Mouse (Mus musculus): ENCODE results near the gene Rtkn2.

Gene Rtkn2

DNA sequence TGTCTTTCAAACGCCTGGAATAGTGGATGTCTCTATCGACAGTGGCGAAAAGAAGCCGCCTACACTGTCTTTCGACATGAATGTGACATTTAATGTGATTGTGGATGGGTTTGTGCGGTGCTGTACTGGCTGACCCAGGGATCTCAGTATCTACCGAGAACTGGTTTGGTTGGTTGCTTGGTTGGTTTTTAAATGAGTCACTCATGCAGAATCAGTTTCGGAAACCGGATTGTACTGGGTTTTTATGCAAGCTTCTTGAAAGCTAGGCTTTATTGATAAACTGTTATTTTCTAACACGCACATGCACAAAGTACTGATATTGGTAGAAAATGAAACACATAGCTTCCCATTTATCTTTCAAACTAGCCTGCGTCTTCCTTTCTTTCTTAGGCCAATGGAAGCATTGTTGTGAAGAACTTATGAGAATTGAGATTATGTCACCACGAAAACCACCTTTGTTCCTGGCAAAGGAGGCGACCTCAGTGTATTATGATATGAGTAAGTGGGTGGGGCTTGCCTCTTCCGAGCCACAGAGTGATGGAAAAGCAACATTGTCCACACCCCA lies 60.4 kb downstream of the Rtkn2 start:
- peak in 1 of 2 experiments; percentile 9 for DNase-seq (ENCODE audit: low spot score in 2 of 2)

DNA sequence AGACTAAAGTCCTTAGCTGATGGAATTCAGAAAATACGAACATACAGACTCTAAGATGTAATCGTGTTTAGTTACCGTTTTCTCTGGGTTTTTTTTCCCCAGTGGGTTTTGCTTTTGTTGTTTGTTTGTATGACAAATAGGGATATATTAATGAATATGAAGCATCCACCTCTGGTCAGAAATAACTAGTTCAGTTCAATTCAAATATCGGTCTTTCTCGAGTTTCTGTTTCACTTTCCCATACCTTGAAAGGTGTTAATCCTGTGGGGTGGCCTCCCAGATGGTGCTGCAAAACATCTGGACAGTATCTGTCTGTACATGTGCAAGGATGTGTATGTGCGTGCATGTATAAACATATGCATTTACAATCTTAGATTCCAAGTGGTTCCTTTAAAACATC lies 61.0 kb downstream of the Rtkn2 start:
- DNase-seq (ENCODE audit: low spot score in 2 of 2), result no peak

DNA sequence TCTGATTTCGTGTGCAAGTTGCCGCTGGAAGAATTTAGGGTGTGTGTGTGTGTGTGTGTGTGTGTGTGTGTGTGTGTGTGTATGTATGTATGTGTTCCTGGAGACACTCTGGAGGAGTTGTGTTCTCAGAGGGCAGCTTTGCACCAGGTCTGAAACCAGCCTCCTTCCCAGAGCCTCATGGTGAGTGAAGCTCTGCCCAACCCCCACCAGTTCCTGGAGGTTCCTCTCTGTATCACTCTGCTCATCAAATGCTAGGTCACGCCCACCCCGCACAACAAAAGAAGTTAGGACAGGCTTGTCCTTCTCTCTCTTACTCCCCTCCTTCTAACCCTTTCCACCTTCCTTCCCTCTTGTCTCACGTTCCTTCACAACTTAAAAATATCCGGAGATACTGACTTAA lies 64.6 kb downstream of the Rtkn2 start:
- DNase-seq (ENCODE audit: low spot score in 2 of 2), result no peak

DNA sequence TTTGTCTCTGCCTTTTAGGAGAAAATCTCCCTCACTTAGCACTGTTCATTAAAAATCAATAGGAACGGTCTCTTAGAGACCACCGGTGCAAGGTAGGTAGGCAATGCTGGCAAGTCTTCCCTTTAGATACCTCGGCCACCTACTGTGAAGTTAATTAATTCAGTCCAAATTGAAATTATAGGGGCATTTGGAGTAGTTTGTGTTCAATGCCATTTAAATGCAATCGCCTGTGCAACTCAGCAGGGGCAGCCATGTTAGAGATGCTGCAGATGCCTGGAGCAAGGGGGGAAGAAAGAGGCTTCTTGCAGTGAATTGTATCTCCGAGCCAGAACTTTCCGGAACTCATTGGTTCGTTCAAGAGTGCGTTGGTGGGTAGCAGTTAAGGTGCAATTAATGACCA lies 65.5 kb downstream of the Rtkn2 start:
- no peak for DNase-seq (ENCODE audit: low spot score in 2 of 2)

DNA sequence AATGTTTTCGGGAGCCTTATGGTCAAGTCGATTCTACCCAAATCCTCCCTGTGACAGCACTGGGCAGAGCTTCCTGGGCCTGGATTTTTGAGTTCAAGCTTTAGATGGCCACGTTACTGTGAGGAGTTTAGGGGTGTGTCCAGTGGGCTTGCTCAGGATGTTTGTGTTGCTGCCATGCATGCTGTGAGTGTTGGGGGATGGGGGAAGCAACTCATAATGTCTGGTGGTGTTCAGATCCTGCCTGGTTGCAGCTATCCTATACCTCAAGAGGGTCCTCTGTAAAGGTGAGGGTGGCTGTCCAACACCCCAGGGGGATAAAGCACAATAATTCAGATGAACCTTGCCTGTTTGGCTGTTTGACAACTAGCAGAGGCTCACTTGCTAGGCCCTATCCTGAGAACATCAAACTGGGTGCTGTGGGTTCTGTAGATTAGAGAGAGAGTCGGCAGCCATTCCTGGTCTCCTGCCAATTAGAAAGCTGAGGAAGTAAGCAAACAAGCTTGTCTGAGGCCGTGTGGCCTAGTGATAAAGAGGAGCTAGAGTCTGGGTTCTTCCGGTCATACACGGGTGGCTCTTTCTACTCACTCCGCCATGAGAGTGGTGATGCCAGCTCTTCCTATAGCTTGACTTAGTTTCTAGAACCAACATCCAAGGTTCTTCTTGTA lies 69.4 kb downstream of the Rtkn2 start:
- DNase-seq (ENCODE audit: low spot score in 2 of 2), result no peak

DNA sequence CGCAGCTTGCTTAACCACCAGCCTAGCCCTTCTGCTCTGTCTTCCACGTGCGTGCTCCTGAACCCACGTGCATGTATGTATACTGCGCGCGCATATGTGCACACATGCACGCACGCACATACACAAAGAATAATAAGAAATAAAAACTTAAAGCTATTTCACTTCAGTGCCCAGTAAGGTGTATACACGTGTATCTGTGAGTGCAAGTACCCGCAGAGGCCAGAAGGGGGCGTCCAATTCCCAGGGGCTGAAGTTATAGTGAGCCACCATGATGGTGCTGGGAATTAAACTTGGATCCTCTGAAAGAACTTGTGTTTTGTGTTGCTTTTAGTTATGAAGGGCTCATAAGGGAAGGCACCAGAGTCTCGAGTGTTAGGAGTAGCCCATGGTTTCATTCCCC lies 71.5 kb downstream of the Rtkn2 start:
- DNase-seq (ENCODE audit: low spot score in 2 of 2), result no peak

DNA sequence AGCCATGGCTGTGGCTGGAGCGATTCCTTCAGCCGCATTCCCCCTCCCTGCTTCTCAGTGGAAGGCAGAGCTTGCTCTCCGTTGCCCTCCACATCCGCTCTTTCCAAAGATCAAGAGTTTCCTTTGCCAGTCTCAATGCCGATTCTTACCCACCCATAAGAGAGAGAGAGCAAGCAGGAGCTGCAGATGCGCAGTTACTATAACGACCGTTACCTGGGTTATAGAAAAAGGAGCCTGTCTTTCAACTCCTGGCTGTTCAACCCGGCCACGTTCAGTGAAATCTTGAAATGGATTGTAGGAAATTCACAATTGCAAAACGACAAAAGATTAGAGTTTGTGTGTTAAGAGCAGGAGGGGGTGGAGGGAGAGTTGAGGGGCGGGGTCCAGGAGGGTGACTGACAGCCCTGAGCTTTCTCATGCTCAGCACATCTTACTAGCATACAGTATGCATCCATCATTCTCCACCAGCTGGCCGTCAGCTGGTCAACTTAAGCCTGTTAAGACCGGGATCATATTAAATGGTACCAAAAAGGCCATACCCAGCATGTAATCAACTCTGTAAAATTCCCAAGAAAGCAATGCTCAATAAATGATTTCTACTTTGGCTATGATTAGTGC lies 72.1 kb downstream of the Rtkn2 start:
- DNase-seq (ENCODE audit: low spot score in 2 of 2), result no peak

DNA sequence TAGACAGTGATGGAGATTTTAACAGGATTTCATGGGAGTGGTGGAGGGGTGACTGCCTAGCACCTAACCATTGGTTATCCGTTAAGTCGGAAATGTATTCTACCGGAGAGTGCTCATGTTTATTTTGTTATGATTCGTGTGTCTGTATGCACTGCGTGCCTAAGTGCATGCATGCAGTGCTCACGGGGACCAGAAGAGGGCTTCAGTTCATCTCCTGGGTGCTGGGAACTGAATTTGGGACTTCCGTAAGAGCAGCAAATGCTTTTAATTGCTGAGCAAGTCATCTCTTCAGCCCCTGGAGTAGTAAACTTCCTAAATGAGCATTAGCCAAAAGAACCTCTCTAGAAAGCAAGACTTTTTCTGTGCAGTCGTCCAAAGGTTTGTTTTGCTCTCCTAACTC lies 72.9 kb downstream of the Rtkn2 start:
- DNase-seq (ENCODE audit: low spot score in 2 of 2), result no peak

DNA sequence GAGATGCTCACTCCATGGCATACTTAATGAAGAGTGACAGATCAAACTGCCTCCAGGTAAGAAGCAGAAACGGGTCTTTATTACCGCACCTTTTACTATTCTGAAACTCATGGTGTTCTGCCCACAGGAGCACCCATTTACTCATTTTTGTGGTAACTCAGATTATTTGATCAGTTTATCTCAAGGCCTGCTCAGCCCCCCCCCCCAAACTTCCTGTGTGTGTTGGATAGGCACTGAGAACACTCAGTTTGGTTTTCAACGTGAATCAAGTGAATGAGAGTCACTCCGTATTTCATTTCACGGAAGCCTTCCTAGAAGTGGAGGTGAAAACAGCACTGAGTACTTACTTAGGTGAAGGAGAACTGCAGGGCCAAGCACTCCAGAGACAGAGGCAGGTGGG lies 74.8 kb downstream of the Rtkn2 start:
- DNase-seq (ENCODE audit: low spot score in 2 of 2), result no peak

DNA sequence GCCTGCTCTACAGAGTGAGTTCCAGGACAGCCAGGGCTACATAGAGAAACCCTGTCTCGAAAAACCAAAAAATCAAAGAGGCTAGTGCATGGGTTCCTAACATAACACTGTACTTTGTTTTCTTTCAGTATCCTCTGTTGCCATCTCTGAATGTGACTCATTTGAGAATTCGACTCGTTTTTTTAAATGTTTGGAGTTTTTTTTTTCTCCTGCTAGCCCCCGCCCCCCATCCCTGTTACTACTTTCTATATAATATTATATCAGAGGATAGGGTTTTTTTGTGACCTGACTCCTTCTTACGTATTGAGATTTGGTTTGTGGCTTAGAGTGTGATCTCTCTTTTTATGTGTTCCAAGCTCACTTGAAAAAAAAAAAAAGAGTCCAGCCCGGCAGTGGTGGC lies 75.3 kb downstream of the Rtkn2 start:
- no peak for DNase-seq (ENCODE audit: low spot score in 2 of 2)

DNA sequence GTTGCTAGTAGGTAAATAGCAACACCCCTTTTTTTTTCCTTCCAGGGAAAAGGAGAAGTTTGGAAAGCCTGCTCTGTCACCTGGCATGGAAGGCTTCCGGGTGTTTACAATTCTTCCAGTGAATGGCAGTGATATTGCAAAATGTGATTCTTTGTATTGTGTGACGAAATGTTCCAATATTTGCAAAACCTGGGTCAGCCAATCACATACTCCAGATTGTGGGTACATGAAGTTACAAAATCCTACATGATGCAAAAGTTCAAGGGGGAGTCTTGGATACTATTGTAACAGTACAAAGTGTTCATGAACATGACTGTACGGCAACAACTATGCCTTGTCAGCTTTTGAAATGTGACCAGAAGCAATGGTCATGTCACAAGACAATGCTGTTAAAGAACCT lies 78.5 kb downstream of the Rtkn2 start:
- no peak for DNase-seq (ENCODE audit: low spot score in 2 of 2)

DNA sequence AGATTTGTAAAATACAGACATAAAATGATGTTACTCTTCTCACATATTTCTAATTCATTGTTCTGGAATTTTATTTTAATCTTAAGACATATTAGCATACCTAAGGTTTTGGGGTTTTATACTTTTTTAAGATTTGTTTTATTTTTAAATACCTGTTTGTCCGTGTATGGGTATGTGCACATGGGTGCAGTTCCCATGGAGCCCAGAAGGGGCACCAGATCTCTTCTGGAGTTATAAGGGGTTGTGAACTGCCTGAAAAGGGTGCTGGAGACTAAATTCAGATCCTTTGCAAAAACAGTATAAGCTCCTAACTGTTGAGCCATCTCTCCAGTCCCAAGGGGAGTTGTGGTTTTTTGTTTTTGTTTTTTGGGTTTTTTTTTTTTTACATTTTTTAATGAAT lies 79.0 kb downstream of the Rtkn2 start:
- no peak for DNase-seq (ENCODE audit: low spot score in 2 of 2)

DNA sequence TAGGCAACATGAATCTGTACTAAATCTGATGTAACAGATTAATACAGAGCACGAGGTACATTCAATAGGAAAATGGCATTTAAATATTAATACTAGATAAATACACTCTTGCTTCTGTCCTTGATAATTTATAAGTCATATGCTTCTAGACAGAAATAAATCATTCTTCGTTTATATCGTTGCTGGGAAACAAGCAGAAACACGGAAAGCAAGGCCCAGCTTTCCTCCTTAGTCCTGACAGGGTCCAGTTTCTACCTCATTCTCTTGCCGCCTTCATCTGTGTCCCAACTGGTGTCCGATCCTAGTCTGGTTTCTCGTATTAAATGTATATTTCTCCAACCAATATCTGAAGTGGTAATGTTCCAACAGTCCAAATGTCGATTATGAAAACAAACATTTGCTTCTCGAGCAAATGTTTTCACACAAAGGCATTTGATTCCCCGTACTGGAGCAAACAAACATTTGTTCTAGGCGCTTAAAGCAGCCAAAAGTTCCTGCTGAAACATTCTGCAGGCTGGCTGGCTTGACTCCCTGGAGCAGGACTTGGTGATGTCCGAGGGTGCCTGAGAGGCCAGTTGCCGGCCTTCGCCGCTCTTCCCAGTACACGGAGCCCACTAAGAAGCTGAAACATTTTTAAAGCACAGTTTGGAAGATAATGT lies 81.3 kb downstream of the Rtkn2 start:
- DNase-seq (ENCODE audit: low spot score in 2 of 2), result no peak

DNA sequence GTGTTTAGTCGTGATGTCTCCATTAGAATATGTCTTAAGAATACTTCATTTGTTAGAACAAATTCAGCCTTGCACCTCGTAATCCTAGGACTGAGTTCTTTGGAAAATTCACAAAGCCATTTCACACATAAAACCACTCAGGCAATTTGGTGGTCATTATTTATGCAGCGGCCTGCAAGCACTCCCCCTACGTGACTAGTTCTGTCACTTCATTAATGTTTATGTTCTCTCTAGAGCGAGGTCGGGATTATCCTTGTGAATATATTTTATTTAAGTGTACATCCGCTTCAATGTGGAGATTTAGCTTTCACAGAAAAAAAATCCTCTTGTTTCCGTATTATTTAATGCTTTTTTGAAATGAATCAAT lies 81.9 kb downstream of the Rtkn2 start:
- DNase-seq (ENCODE audit: low spot score in 2 of 2), result no peak

DNA sequence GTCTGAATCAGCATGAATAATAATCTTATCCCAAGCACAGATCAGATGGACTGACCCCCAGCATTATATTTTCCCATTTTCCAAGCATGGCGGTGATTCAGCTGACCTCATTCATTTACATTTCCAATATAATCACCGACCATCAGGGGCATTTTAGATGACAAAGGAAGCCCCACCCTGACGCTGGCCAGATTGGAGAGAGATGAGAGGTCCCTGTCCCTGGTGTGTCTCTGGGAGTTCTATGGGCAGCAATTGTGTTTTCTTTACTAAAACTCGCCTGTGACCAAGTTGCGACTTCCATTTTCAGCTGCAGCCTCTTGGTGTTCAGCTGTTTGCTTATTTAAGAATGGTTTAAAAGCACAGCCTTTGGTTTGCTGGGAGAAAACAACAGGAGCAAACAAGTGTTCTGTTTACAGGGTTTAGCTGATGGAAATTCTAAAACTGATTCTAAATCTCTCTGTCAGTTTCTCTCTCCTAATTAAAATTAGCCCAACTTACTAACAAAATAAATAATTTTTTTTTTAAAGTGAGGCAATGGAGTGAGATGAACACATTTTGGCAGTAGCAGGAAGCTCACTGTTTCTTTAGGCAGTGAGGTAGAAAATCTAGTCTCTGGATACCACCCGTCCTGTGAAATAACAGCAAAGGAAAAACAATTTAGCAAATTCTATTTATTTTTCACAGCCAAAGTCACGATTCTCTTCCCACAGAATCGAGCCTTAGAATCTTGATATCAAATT lies 84.6 kb downstream of the Rtkn2 start:
- DNase-seq (ENCODE audit: low spot score in 2 of 2), result no peak

DNA sequence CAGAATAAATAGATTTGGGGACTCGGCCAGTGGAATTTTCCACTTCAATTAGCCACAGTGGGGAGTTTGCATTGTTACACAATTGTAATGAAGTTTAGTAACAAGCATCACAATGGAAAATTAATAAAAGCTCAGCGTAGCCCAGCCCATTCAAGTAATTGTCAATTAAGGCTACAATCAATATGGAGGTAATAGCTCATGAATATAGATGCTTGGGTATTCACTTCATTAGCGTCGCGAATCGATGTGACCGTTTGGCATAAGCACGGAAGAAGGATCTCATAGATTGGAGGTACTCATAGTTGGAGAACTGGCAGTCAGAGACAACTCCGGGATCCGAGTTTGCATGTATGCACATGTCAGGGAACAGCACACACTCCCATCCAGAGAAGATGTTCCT lies 85.2 kb downstream of the Rtkn2 start:
- no peak for DNase-seq (ENCODE audit: low spot score in 2 of 2)

DNA sequence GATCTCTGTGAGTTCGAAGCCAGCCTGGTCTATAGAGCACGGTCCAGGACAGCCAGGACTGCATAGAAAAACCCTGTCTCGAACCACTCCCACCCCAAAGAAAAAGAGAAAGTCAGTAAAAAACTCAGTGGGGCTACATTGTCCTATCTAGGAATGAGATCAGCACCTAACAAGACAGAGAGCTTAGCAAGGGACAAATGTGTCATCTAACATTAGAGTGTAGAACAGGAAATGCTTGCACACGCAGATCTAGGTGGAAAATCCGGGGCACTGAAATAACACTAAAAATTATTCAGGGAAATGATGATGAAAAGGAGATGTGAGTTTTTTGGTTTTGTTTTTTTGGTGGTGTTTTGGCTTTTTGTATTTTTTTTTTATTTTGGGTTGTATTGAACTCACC lies 86.8 kb downstream of the Rtkn2 start:
- DNase-seq (ENCODE audit: low spot score in 2 of 2), result no peak

DNA sequence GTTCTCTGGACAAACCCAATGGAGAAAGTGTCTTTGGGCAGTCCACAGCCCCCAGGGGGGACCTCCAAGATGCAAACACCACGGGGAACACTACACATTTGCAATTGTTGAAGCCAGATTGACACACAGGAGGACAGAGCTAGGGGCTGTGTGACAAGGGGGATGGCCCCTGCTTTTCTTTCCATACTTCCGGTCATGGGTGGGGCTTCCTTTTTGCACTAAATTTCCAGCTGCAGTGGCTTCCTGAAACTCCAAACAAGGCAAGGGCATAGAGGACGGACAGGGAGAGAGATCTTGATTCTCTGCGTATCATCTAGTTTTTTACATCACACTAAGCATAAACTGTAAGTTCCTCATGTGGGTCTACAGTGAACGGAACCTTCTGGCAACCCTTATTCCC lies 88.6 kb downstream of the Rtkn2 start:
- DNase-seq (ENCODE audit: low spot score in 2 of 2), result no peak

DNA sequence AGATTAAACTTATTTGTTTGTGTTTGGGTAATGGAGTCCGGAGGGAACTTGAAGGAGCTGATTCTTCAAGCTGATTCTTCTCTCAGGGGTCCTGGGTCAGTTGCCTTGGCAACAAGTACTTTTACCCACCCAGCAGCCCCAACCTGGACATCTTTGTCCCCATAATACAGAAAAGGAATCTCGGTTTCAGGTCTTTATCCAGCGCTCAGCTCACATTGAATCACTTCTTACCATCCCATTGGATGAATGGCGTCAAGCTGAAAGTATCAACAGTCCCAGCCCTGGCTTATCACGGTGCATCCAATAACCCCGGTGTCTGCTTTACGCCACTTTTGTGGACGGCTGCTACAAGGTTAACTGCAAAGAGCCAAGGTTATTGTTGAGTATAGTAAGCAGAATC lies 89.1 kb downstream of the Rtkn2 start:
- no peak for DNase-seq (ENCODE audit: low spot score in 2 of 2)

DNA sequence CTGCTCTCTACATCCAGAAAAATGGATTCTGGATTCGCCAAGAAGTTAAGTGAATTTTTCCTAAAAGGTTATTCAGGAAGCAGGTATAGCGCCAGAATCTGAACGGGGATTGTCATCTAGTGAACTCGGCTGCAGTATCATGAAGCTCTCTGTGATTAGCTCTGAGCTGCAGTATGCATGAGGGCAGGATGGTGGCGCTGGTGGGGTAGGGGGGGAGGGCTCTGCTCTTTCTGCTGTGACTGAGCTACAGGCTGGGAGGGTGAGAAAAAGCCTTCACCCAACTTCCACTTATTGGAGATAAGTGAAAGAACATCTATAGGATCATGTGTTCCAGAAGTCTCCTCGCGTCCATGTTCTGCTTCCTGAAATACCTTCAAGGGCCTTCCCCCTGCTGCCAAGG lies 91.7 kb downstream of the Rtkn2 start:
- DNase-seq (ENCODE audit: low spot score in 2 of 2), result no peak

DNA sequence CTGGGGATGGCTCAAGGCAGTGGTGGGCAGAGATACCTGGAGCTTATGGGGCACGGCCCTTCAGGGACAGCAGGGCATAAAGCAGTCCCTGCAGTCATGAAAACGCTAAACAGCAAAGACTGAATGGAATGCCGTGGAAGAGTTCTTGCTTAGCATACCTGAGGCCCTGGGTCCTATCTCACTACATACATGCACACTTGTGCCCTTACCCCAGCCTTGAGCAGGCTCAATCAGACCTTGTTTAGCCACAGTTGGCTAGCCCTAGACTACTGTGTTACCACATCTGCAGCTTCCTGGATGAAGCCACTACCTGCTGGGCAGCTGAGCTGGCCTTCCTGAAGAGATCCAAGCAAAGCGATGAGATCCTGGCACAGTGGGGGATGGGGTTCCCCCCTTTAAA lies 93.3 kb downstream of the Rtkn2 start:
- no peak for DNase-seq (ENCODE audit: low spot score in 2 of 2)

DNA sequence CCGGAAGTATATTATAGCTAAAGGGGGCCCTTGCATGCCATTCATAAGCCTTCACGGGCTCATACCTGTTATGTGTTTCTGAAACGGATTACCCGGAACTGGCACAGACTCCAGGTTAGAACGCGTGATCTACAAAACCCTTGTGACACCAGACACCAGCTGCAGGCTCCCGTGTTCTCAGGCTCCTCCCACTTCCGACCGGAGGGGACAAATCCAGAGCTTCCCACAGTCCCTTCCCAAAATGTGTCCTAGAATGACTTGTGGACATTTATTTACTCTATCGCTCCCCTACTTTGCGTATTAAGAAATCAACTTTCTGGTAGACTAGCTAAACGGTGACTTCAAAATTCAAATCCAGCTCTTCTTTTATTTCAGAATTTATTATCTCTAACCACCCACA lies 94.9 kb downstream of the Rtkn2 start:
- DNase-seq (ENCODE audit: low spot score in 2 of 2), result no peak

DNA sequence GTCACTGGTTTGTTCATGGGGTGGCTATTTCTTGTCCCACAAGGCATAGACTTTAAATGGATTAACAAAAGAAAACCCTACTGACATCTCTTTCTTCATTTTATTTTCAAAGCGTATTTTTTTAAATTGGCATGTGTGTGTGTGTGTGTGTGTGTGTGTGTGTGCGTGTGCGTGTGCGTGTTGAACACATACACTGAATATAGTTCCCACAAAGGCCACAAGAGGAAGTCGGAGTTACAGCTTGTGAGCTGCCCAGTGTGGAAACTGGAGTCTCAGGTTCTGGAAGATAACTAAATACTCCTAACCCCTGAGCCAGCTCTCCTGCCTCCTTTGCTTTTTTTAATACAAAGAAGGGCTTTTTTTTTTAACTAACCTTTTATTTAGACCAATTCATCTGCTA lies 95.8 kb downstream of the Rtkn2 start:
- no peak for DNase-seq (ENCODE audit: low spot score in 2 of 2)
